Mouse (Mus musculus): ENCODE results near the gene Rnf225.
"Not testable (repeated sequence)": the region's sequence is repeated elsewhere in the genome, so short reads cannot be mapped to it uniquely, and the experiment has no call there.

The Rnf225 gene

DNA sequence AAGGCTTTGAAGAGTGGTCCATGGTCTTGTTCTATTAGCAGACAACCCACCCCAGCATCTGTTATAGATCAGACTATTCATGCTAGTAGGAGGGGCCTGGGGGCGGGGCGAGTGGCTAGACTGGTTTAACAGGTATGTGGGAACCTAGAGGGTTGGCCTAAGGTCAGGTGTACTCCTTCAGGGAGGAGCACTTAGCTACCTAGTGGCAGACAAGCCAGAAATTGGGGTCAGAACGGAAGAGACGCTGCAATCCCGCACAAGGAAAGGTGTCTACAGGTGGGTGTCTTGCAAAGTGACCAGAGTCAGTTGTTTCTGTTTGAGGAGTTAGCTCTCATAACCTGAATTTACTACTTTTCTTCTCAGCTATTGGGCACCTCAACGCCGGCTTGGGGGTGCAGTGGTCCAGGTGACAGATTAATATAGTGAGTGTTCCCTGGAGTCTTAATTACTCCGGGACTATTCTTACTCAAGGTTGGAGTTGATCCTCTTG lies at the start of gene Rnf225:
TSS of gene Rnf225 (plus strand) at position 226 of the 490 bp plus-strand sequence.
- DNase-seq (ENCODE audit: low read depth, low spot score), result no peak

DNA sequence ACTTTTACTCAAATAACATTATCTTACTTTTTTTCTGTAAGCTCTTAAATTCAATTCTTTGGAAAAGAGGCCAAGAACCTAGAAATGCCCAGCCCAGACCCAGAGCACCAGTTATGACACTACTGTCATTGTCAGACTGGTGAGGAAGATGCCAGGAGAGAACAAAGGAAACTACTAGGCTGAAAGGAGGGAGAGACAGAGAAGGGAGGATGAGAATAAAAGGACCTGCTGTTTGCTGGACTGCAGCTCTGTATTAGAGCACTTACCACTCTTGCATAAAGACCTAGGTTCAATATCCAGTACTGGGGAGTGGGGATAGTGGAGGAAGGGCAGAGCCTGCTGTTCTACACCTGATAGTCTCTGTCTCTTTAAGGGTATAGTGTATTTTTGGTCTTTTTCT lies 47.2 kb upstream of the Rnf225 start:
- no peak for DNase-seq (ENCODE audit: low read depth, low spot score)

GRCm38 (mm10) chr7:12880497-12880896 lies 46.7 kb upstream of the Rnf225 start:
- DNase-seq (ENCODE audit: low read depth, low spot score), result not testable (repeated sequence)

GRCm38 (mm10) chr7:12880911-12881660 lies 46.1 kb upstream of the Rnf225 start, which contains the start of gene Zfp128:
Zfp128 (plus strand) TSS chr7:12881177.
- peak; percentile 90 for DNase-seq (ENCODE audit: low read depth, low spot score)

GRCm38 (mm10) chr7:12886563-12887266 lies 40.5 kb upstream of the Rnf225 start:
- DNase-seq (ENCODE audit: low read depth, low spot score), result no peak

GRCm38 (mm10) chr7:12887585-12887984 lies 39.6 kb upstream of the Rnf225 start:
- DNase-seq (ENCODE audit: low read depth, low spot score), result no peak

GRCm38 (mm10) chr7:12890928-12891327 lies 36.3 kb upstream of the Rnf225 start:
- no peak for DNase-seq (ENCODE audit: low read depth, low spot score)

DNA sequence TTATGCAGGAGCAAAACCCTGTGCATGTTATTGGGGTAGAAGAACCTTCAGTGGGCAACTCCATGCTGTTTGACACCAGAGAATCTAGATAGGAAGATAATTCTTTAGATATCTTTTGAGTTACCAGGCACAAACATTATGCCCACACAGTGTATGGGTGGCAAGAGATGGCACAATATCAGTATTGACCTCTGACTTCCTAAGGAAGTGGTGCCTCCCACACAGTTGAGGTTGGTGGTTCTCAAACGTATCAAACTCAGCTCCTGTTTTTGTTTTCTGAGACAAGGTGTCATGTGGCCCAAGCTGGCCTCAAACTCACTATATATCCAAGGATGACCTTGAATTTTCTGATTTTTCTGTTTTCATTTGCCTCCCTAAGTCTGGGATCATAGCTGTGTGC lies 35.9 kb upstream of the Rnf225 start:
- DNase-seq (ENCODE audit: low read depth, low spot score), result no peak

DNA sequence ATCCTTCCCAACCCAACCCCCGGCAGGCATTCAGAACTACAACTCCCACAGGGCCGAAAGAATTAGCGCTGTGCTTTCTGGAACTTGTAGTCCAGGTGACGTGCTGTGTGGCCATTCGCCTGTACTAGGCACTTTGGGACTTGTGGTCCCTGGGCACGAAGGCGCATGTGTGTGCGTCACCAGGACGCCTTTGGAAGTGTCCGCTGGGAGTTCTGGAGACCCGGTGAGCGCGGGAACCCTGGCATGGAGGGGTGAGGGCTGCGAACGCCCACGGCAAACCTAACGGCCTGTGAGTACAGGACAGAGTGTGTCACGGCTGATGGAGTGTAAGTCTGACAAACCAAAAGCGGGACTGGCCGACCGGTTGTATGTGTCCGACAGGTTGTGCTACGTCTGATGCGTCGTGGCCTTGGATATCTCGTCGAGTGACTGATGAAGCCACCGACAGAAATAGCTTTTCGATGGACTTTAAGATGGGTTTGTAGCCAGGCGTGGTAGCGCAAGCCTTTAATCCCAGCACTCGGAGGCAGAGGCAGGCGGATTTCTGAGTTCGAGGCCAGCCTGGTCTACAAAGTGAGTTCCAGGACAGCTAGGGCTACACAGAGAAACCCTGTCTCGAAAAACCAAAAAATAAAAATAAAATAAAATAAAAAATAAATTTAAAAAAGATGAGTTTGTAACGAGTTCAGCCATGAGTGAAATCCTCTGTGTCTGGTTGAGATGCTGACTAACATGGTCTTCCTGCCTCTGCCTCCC lies 29.4 kb upstream of the Rnf225 start, which contains the start of gene Zscan22:
TSS of gene Zscan22 (plus strand) at position 161 of the 756 bp plus-strand sequence.
- DNase-seq (ENCODE audit: low read depth, low spot score), result peak; percentile 92

DNA sequence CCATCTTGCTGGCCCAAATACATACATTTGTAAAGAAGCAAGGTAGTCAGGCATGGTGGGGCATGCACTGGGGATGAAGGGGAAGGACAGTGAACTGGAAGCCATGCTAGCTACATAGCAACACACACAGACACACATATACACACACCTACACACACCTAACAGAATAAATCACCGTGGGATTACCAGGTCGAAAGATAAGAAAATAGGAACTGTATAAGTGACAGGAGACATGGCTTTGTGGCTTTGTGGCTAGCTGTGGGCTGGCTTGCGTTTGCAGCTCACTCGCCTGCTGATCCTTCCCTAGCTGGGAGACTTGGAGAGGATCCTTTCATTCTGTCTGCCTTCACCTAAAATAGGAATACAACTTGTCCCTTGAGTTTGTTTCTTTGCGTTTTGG lies 25.7 kb upstream of the Rnf225 start:
- no peak for DNase-seq (ENCODE audit: low read depth, low spot score)

DNA sequence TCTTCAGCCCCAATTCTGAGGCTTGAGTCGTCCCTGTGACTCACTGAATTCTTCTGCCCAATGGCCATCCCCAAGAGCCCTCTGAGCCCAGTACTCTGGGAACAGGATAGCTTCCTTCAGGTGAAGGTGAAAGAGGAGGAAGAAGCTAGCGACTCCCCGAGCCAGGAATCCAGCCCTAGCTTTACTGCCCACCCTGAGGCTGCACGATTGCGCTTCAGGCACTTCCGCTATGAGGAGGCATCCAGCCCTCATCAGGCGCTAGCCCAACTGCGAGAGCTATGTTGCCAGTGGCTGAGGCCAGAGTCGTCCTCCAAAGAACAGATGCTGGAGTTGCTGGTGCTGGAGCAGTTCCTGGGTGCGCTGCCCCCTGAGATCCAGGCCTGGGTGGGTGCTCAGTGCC lies 23.6 kb upstream of the Rnf225 start:
- DNase-seq (ENCODE audit: low read depth, low spot score), result no peak

DNA sequence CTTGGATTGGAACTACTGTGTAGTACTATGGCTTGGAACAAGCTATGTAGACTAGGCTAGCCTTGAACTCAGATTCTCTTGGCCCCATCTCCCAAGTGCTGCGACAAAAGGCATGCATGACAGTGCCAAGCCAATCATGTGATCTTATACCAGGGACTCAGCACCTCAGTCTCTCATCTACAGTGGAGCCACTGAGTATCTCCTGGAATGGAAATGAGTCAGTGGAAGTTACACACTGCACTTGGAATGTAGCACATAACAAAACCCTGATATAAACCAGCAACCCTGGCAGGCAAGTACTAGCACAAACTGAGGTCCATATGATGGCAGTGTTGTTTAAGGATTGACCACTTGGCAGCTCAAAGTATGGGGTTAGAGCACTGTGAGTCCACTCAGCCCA lies 22.1 kb upstream of the Rnf225 start:
- no peak for DNase-seq (ENCODE audit: low read depth, low spot score)

DNA sequence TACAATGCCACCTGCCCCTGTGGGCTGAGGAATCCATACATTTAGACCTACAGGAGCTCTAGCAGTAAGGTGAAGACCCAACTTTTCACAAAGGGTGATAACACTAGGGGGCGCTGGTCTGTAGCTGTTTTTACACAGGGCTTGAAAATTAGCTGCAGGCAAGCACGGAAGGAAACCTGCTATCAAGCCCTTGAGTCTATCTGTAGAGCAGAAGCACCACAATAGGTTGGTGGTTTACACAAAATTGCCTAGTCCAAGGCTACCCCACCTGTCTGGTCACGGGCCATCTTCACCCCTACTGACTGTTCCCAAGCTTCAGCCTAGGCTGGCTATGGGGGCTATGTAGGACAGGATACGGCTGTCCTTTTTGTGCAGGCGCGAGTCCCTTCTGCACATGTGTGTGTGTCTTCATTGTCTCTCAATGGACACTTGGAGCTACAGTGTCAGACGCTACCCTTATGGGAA lies 17.7 kb upstream of the Rnf225 start:
- DNase-seq (ENCODE audit: low read depth, low spot score), result peak; percentile 54

- DNase-seq (ENCODE audit: low read depth, low spot score), result peak; percentile 52
These were observed 17.0 kb upstream of the Rnf225 start for GRCm38 (mm10) chr7:12910181-12910668.

DNA sequence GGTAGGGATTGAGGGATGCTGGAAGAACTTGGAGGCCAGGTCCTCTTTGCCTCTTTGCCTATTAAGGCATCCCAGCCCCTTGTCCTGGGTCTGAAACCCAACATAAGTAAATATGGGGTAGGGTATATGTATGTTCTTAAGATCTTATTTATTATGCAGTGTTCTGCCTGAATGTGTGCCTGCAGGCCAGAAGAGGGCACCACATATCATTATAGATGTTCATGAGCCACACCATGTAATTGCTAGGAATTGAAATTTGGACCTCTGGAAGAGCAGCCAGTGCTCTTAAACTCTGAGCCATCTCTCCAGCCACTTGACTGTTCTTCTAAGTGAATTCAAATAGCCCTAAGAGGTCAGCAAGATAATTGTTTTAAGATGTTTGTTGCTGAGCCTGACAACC lies 13.7 kb upstream of the Rnf225 start:
- no peak for DNase-seq (ENCODE audit: low read depth, low spot score)

- not testable (repeated sequence) for DNase-seq (ENCODE audit: low read depth, low spot score)
These were observed 6.7 kb upstream of the Rnf225 start for GRCm38 (mm10) chr7:12920495-12920894.

- DNase-seq (ENCODE audit: low read depth, low spot score), result no peak
These were observed 5.9 kb upstream of the Rnf225 start for GRCm38 (mm10) chr7:12921318-12921704.

DNA sequence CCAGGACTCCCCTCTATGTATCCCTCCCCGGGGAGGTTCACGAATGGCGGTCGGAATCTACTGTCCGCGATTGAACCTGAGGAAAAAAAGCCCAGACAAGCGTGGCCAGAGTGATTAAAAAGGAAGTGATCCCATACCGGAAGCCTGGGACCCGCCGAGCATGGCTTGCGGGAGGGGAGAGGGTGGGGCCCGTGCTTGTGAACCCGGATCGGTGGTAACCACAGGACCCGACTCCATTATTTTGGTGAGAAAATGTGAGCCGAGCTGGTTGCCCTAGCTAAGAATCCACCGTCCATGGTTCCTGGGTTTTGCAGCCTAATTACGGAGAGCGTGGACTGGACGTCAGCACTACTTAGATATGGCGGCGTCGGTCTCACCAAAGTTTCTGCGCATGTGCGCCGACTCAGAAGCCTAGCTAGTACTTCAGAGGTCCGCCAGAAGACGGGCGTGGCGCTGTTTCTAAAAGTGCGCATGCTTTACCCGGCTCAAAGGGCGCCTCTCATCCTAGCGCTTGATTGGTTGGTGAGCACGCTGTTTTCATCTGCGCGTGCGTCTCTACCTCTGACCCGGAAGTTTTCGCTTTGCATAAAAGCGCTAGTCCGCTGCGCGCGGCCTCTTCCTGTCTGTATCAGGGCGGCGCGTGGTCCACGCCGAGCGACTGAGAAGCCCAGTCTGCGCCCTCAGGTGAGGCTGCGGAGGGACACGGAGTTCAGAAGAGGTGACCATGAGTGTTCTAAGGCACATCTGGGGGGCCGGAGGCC lies 5.3 kb upstream of the Rnf225 start, which contains the start of gene Rps5:
TSS of gene Rps5 (plus strand) at position 586 of the 761 bp plus-strand sequence.
- peak; percentile 100 for DNase-seq (ENCODE audit: low read depth, low spot score)

DNA sequence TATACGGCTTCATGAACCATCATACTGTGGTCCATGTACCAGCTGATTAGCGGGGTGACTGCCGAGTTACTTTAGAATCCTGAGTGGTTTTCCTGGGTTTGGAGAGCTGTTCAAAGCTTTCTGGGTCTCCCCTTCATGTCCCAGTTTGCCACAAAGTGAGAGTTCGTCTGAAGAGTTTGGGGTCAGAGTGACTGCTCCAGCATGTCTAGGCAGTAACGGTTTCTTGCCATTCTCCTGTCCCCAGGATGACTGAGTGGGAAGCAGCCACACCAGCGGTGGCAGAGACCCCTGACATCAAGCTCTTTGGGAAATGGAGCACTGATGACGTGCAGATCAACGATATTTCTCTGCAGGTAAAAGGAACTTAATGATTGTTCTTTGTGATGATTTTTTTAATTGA lies 4.5 kb upstream of the Rnf225 start:
- no peak for DNase-seq (ENCODE audit: low read depth, low spot score)

GRCm38 (mm10) chr7:12926316-12926715 lies 900 bp upstream of the Rnf225 start:
- DNase-seq (ENCODE audit: low read depth, low spot score), result no peak
